Mouse (Mus musculus): ENCODE data around the gene Brd3os. TPM values are rescaled to one million over a fixed set of nuclear protein-coding genes. Genes with fewer than 3 reads are reported as not detected.

Gene Brd3os
- polyA plus RNA-seq, 1 experiment: 11.6 TPM

GRCm38 (mm10) chr2:27469292-27469990 is 27.3 kb downstream of the Brd3os start:
- TF ChIP-seq CTCF (conservative IDR thresholded peaks at IDR 0.05; ENCODE audit: insufficient read depth, insufficient read length, low read depth, low read length) (no peak), POLR2A (IDR thresholded peaks at IDR 0.05; ENCODE audit: low read depth, low read length) (no peak)
- Histone ChIP-seq H3K27ac (ENCODE audit: insufficient read depth, low read depth, low read length) (no peak overlapping the region), H3K27me3 (replicated peaks; ENCODE audit: control insufficient read depth, insufficient read depth, low read length) (no peaks in the 10 kb centered on the region), H3K4me3 (ENCODE audit: insufficient read depth, low read depth, low read length) (no peak overlapping the region), H3K36me3 (ENCODE audit: control insufficient read depth, insufficient read depth, low read length) (no peaks in the 10 kb centered on the region), H3K4me1 (ENCODE audit: control insufficient read depth, insufficient read depth, low read length) (peaks cover 40% of the 10 kb centered on the region)
- 66% methylated on average over 4 of the region's 4 CpGs for WGBS
- DNase-seq: peak; percentile 43

GRCm38 (mm10) chr2:27469991-27470355 is 27.8 kb downstream of the Brd3os start:
- Histone ChIP-seq H3K27ac (ENCODE audit: insufficient read depth, low read depth, low read length) (no peak overlapping the region), H3K4me3 (ENCODE audit: insufficient read depth, low read depth, low read length) (no peak overlapping the region), H3K27me3 (replicated peaks; ENCODE audit: control insufficient read depth, insufficient read depth, low read length) (no peaks in the 10 kb centered on the region), H3K4me1 (ENCODE audit: control insufficient read depth, insufficient read depth, low read length) (peaks cover 40% of the 10 kb centered on the region), H3K36me3 (ENCODE audit: control insufficient read depth, insufficient read depth, low read length) (no peaks in the 10 kb centered on the region)
- WGBS: 33% methylated on average over 3 of the region's 3 CpGs
- TF ChIP-seq POLR2A (IDR thresholded peaks at IDR 0.05; ENCODE audit: low read depth, low read length) (no peak), CTCF (conservative IDR thresholded peaks at IDR 0.05; ENCODE audit: insufficient read depth, insufficient read length, low read depth, low read length) (no peak)
- peak; percentile 86 for DNase-seq

DNA sequence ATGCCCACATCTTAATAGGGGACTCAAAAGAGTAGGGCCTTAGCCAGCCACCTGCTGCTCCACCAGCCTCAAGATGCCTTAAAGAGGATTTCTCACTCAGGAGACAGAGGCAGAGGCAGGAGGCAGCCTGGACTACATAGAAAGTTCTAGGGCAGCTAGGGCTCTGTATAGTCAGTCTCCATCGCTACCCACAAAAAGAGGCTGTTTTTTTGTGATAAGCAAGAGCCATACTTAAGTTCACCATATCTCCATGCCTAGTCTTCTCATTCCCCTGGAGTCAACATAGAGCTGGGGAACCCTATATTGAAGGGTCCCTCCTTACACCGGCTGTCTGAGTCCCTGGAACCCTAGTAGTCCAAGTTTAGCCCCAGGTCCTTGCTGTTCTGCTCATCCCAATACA is 28.4 kb downstream of the Brd3os start:
- Histone ChIP-seq H3K27me3 (replicated peaks; ENCODE audit: control insufficient read depth, insufficient read depth, low read length) (no peaks in the 10 kb centered on the region), H3K36me3 (ENCODE audit: control insufficient read depth, insufficient read depth, low read length) (no peaks in the 10 kb centered on the region), H3K4me3 (ENCODE audit: insufficient read depth, low read depth, low read length) (no peak overlapping the region), H3K27ac (ENCODE audit: insufficient read depth, low read depth, low read length) (no peak overlapping the region), H3K4me1 (ENCODE audit: control insufficient read depth, insufficient read depth, low read length) (peaks cover 40% of the 10 kb centered on the region)
- WGBS: 94% methylated on average over 2 of the region's 2 CpGs
- TF ChIP-seq POLR2A (IDR thresholded peaks at IDR 0.05; ENCODE audit: low read depth, low read length) (no peak), CTCF (conservative IDR thresholded peaks at IDR 0.05; ENCODE audit: insufficient read depth, insufficient read length, low read depth, low read length) (no peak)
- no peak for DNase-seq

GRCm38 (mm10) chr2:27471170-27471584 is 29.1 kb downstream of the Brd3os start:
- TF ChIP-seq CTCF (conservative IDR thresholded peaks at IDR 0.05; ENCODE audit: insufficient read depth, insufficient read length, low read depth, low read length): no peak
- no peak for TF ChIP-seq POLR2A (IDR thresholded peaks at IDR 0.05; ENCODE audit: low read depth, low read length)
- Histone ChIP-seq H3K4me3 (ENCODE audit: insufficient read depth, low read depth, low read length) (no peak overlapping the region), H3K36me3 (ENCODE audit: control insufficient read depth, insufficient read depth, low read length) (no peaks in the 10 kb centered on the region), H3K27ac (ENCODE audit: insufficient read depth, low read depth, low read length) (no peak overlapping the region), H3K27me3 (replicated peaks; ENCODE audit: control insufficient read depth, insufficient read depth, low read length) (no peaks in the 10 kb centered on the region), H3K4me1 (ENCODE audit: control insufficient read depth, insufficient read depth, low read length) (peaks cover 40% of the 10 kb centered on the region)
- no peak for DNase-seq

DNA sequence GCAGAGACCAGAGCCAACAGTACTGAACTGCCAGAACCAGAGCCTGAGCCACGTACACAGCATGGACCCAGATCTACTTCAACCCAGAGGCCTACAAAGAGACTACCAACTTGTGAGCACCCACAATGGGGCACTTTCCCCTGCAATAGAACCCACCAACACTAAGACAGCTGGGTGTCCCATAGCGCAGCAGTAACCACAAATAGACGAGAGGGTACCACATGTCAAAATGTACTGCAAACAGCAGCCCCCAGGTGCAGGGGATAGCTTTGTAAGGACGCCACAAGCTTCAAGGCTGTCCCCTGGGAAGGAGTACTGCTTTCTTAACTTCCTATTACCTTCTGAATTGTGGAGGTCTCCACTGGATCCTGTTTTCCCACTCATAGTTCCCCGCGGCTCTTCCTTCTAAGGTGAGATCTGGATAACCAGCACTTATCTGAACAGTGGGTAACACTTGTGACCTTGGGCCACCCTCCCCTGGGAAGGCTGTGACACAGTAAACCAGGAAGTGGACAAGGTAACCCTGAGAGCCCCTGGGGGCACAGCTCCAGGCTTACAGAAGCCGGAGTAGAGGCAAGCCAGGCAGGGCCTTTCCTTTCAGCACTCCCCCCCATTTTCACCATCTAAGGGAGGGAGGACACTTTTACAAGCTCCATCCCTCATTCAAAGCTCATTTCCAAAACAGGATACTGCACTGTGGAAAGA is 31.1 kb downstream of the Brd3os start:
- Histone ChIP-seq H3K27me3 (replicated peaks; ENCODE audit: control insufficient read depth, insufficient read depth, low read length) (no peaks in the 10 kb centered on the region), H3K4me1 (ENCODE audit: control insufficient read depth, insufficient read depth, low read length) (peaks cover 40% of the 10 kb centered on the region), H3K4me3 (ENCODE audit: insufficient read depth, low read depth, low read length) (no peak overlapping the region), H3K27ac (ENCODE audit: insufficient read depth, low read depth, low read length) (no peak overlapping the region), H3K36me3 (ENCODE audit: control insufficient read depth, insufficient read depth, low read length) (no peaks in the 10 kb centered on the region)
- 54% methylated on average over 7 of the region's 7 CpGs for WGBS
- no peak for DNase-seq
- TF ChIP-seq POLR2A (IDR thresholded peaks at IDR 0.05; ENCODE audit: low read depth, low read length) (no peak), CTCF (conservative IDR thresholded peaks at IDR 0.05; ENCODE audit: insufficient read depth, insufficient read length, low read depth, low read length) (no peak)

DNA sequence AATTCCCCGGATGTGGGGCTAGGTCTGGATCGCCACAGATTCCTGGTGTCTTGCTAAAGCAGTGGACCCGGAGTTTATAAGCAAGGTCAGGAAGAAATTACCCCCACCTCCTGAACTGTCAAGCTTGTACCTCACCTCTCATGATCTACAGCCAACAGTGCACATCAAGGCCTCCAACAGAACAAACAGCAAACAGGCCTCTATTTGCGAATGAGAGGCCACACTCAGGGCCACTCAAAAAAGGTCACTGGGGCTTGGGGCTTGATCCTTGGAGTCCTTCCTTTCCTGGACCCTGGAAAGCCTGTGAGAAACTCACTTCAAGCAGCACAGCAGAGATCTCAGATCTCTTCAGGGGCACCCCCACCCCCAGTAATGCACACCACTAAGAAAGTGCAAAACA is 31.8 kb downstream of the Brd3os start:
- H3K27me3 ChIP-seq (replicated peaks; ENCODE audit: control insufficient read depth, insufficient read depth, low read length): no peaks in the 10 kb centered on the region
- no peak for DNase-seq
- no peaks in the 10 kb centered on the region for H3K36me3 ChIP-seq (ENCODE audit: control insufficient read depth, insufficient read depth, low read length)
- TF ChIP-seq CTCF (conservative IDR thresholded peaks at IDR 0.05; ENCODE audit: insufficient read depth, insufficient read length, low read depth, low read length) (no peak), POLR2A (IDR thresholded peaks at IDR 0.05; ENCODE audit: low read depth, low read length) (no peak)
- H3K4me1 ChIP-seq (ENCODE audit: control insufficient read depth, insufficient read depth, low read length): peaks cover 40% of the 10 kb centered on the region
- WGBS: 20% methylated on average over 4 of the region's 4 CpGs
- H3K27ac ChIP-seq (ENCODE audit: insufficient read depth, low read depth, low read length): peak overlapping the region; percentile 21; the same call in 1 of the 2 replicates
- H3K4me3 ChIP-seq (ENCODE audit: insufficient read depth, low read depth, low read length): peak overlapping the region; percentile 97; the same call in 1 of the 2 replicates
